Mouse (Mus musculus) midbrain, embryonic 14.5 days (tissue): ENCODE results near the gene Iba57. TPM values are rescaled to one million over a fixed set of nuclear protein-coding genes. Genes with fewer than 3 reads are reported as not detected.
"Not testable (repeated sequence)": the region's sequence is repeated elsewhere in the genome, so short reads cannot be mapped to it uniquely, and the experiment has no call there.

Source experiments
- ATAC-seq: fragments of 200-750 bp; cut with Nextera tagmentation; 2 replicates; pipeline ENCODE4 v1.8.0; 2017; ENCODE audit warnings: moderate number of reproducible peaks, moderate library complexity; ENCODE audit not compliant: low FRiP score, low TSS enrichment
- DNase-seq: peaks from one replicate; pipeline ENCODE4 v3.0.0-alpha.2; 2015
- H3K27ac ChIP-seq: fragments of 300-500 bp; sonication (generic); replicated peaks from 2 replicates; pipeline ENCODE4 v1.5.1; 2014; ENCODE audit warnings: mild to moderate bottlenecking, low read depth, low read length, moderate library complexity
- H3K27me3 ChIP-seq: fragments of 300-500 bp; sonication (generic); 2 replicates; pipeline ENCODE4 v1.6.1; 2014; ENCODE audit warnings: low read length, control low read depth, mixed read lengths; ENCODE audit not compliant: control insufficient read depth, insufficient read depth
- H3K36me3 ChIP-seq: fragments of 300-500 bp; sonication (generic); 2 replicates; pipeline ENCODE4 v1.6.1; 2014; ENCODE audit warnings: low read length, control low read depth; ENCODE audit not compliant: control insufficient read depth, insufficient read depth
- H3K4me1 ChIP-seq: fragments of 300-500 bp; sonication (generic); 2 replicates; pipeline ENCODE4 v1.6.1; 2014; ENCODE audit warnings: mild to moderate bottlenecking, antibody characterized with exemption, low read length, control low read depth; ENCODE audit not compliant: control insufficient read depth, insufficient read depth
- H3K4me2 ChIP-seq: fragments of 300-500 bp; sonication (generic); 2 replicates; pipeline ENCODE4 v1.6.1; 2014; ENCODE audit warnings: mild to moderate bottlenecking, low read length, moderate library complexity
- H3K4me3 ChIP-seq: fragments of 300-500 bp; sonication (generic); replicated peaks from 2 replicates; pipeline ENCODE4 v1.5.1; 2014; ENCODE audit warnings: low read depth, low read length
- H3K9ac ChIP-seq: fragments of 300-500 bp; sonication (generic); replicated peaks from 2 replicates; pipeline ENCODE4 v1.6.1; 2014; ENCODE audit warnings: mild to moderate bottlenecking, low read length, moderate library complexity
- H3K9me3 ChIP-seq: fragments of 300-500 bp; sonication (generic); 2 replicates; pipeline ENCODE4 v1.6.1; 2016; ENCODE audit warnings: low read length, control low read depth, mixed read lengths; ENCODE audit not compliant: control insufficient read depth
- WGBS: fragments of 180-500 bp; shearing (Covaris S2); extraction: QIAGEN DNeasy Blood & Tissue Kit; methylation state at CpG from one replicate; pipeline ENCODE4 v1.1.7; 2014; 5-methylcytosine and 5-hydroxymethylcytosine counted together
- polyA plus RNA-seq: library from polyadenylated mRNA; unstranded; fragments of >200 nt; fragmentation: Nextera tagmentation; extraction: Ambion mirVana; gene quantifications from 2 replicates; pipeline ENCODE4 v1.2.1, GENCODE M21; 2014

Iba57 gene
- polyA plus RNA-seq: 3.1 and 6.3 TPM in 2 replicates

- peak within 1 kb of the TSS; percentile 78 for H3K4me2 ChIP-seq
- no peaks in the 10 kb centered on the region for H3K9me3 ChIP-seq
- peak within 1 kb of the TSS; percentile 72 for H3K4me3 ChIP-seq
- H3K27ac ChIP-seq: peak within 1 kb of the TSS; percentile 99
- WGBS: 3% methylated on average over 62 of the region's 68 CpGs
- peaks cover 4% of the 10 kb centered on the region for H3K36me3 ChIP-seq
- DNase-seq (peak; percentile 99), ATAC-seq (peak; percentile 99)
- H3K9ac ChIP-seq: peak within 1 kb of the TSS; percentile 80
- H3K4me1 ChIP-seq: peaks cover 19% of the 10 kb centered on the region
- H3K27me3 ChIP-seq: no peaks in the 10 kb centered on the region
Observed at GRCm38 (mm10) chr11:59163255-59164236, at the start of gene Iba57. Iba57 (minus strand) TSS chr11:59163739.

DNA sequence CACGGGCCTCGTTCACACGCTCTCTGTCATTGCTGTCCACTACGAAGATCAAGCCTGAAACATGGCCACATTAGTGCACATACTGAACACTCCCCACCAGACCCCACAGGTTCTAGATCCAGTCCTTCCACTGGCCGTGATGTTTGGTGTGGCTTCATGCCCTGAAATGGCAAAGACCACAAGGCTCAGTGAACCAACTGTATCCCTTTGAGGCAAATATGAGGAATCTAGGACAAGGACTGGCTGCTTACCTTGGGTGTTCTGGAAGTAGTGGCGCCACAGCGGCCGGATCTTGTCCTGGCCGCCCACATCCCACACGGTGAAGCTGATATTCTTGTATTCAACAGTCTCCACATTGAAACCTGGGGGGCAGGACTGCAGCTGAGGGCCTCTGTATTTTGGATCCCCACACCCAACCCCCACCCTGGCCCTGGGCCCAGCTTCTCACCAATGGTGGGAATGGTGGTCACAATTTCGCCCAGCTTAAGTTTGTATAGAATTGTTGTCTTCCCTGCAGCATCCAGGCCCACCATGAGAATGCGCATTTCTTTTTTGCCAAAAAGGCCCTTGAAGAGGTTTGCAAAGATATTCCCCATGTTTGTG lies 49.5 kb upstream of the Iba57 start:
- H3K27me3 ChIP-seq: no peaks in the 10 kb centered on the region
- H3K9me3 ChIP-seq: no peaks in the 10 kb centered on the region
- no peak overlapping the region for H3K4me3 ChIP-seq
- 91% methylated on average over 12 of the region's 12 CpGs for WGBS
- DNase-seq (no peak), ATAC-seq (no peak)
- H3K9ac ChIP-seq: no peak overlapping the region
- H3K4me2 ChIP-seq: no peak overlapping the region
- H3K4me1 ChIP-seq: peaks cover 6% of the 10 kb centered on the region
- H3K36me3 ChIP-seq: peaks cover 30% of the 10 kb centered on the region
- no peak overlapping the region for H3K27ac ChIP-seq

- not testable (repeated sequence) for H3K9me3 ChIP-seq, DNase-seq, H3K27ac ChIP-seq, ATAC-seq, H3K4me2 ChIP-seq, H3K27me3 ChIP-seq, H3K4me3 ChIP-seq, H3K9ac ChIP-seq
- Histone ChIP-seq H3K4me1 (peaks cover 11% of the 10 kb centered on the region), H3K36me3 (peaks cover 30% of the 10 kb centered on the region)
- 86% methylated on average over 12 of the region's 12 CpGs for WGBS
Observed at GRCm38 (mm10) chr11:59212320-59212719, 48.8 kb upstream of the Iba57 start.

- H3K27me3 ChIP-seq, DNase-seq, ATAC-seq, H3K4me2 ChIP-seq, H3K4me3 ChIP-seq, H3K27ac ChIP-seq, H3K9ac ChIP-seq, H3K9me3 ChIP-seq: not testable (repeated sequence)
- 92% methylated on average over 7 of the region's 9 CpGs for WGBS
- H3K36me3 ChIP-seq: peaks cover 30% of the 10 kb centered on the region
- H3K4me1 ChIP-seq: peaks cover 11% of the 10 kb centered on the region
Observed at GRCm38 (mm10) chr11:59211561-59211960, 48.0 kb upstream of the Iba57 start.

DNA sequence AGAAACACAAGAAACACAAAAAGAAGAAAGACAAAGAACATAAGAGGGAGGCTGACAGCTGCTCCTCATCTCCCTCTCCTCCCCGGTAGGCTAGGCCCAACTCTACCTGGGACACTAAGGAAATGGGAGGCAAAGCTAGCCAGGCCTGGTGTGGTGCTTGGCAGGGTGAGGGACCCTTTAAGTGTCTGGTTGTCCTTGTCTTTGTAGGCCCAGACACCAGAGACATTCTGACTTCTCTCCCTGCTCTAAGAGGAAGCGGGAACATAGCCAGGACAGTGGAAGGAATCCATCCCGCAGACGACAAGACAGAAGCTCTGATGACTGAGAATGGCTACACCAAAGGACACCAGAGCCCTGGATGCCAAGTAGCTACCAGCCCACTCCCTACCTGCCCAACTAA lies 46.5 kb upstream of the Iba57 start:
- H3K27ac ChIP-seq: no peak overlapping the region
- WGBS: 88% methylated on average over 4 of the region's 4 CpGs
- ATAC-seq (no peak), DNase-seq (no peak)
- H3K27me3 ChIP-seq: no peaks in the 10 kb centered on the region
- H3K4me1 ChIP-seq: peaks cover 11% of the 10 kb centered on the region
- H3K4me2 ChIP-seq: no peak overlapping the region
- no peaks in the 10 kb centered on the region for H3K9me3 ChIP-seq
- H3K9ac ChIP-seq: no peak overlapping the region
- H3K36me3 ChIP-seq: peaks cover 45% of the 10 kb centered on the region
- H3K4me3 ChIP-seq: no peak overlapping the region

DNA sequence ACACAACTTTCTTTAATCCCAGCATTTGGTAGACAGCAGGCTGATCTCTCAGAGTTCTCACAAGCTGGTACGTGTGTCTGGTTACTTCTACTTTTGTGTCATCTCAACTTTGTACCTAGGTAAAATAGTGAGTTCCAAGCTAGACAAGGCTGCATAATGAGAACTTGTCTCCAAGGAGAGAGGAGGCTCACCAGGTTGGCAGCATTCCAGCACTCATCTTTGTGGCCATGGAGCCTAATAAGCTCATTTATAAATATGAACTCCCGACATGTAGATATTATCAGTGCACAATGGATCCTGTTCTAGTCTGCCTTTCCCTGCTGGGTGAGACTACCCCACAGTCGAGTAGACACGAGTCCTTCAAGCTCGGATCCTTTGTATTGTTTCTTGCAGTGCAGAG lies 46.0 kb upstream of the Iba57 start:
- H3K36me3 ChIP-seq: peaks cover 49% of the 10 kb centered on the region
- no peaks in the 10 kb centered on the region for H3K27me3 ChIP-seq
- no peak overlapping the region; the same call in 1 of the 2 replicates for H3K9ac ChIP-seq
- no peak overlapping the region for H3K4me3 ChIP-seq
- H3K4me2 ChIP-seq: peak overlapping the region; percentile 86
- H3K27ac ChIP-seq: no peak overlapping the region
- H3K4me1 ChIP-seq: peaks cover 11% of the 10 kb centered on the region
- no peaks in the 10 kb centered on the region for H3K9me3 ChIP-seq
- peak; percentile 26 for DNase-seq
- WGBS: 55% methylated on average over 5 of the region's 5 CpGs
- ATAC-seq: no peak

DNA sequence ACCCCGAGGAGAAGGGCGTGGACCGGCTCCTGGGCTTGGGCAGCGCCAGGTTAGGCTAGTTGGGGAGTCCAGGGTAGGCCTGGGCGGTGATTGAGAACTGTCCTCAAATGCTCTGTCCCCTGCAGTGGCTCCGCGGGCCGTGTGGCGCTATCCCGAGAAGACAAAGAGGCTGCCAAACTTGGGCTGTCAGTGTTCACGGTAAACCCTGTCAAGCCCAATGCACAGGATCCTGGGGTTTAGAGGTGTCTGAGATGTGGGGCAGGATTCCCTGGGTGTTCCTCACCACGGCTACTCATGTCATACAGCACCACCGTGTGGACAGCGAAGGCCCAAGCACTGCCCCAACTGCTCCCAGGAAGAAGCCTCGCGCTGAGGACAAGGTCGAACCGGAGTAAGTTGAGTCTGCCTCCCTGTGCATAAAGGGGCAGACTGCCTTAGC lies 45.5 kb upstream of the Iba57 start:
- Histone ChIP-seq H3K27ac (peak overlapping the region; percentile 89), H3K27me3 (no peaks in the 10 kb centered on the region), H3K4me1 (peaks cover 11% of the 10 kb centered on the region), H3K9me3 (no peaks in the 10 kb centered on the region), H3K9ac (peak overlapping the region; percentile 87), H3K4me3 (peak overlapping the region; percentile 89), H3K4me2 (peak overlapping the region; percentile 86), H3K36me3 (peaks cover 52% of the 10 kb centered on the region)
- ATAC-seq (peak; percentile 61), DNase-seq (peak; percentile 79)
- WGBS: 11% methylated on average over 18 of the region's 18 CpGs

DNA sequence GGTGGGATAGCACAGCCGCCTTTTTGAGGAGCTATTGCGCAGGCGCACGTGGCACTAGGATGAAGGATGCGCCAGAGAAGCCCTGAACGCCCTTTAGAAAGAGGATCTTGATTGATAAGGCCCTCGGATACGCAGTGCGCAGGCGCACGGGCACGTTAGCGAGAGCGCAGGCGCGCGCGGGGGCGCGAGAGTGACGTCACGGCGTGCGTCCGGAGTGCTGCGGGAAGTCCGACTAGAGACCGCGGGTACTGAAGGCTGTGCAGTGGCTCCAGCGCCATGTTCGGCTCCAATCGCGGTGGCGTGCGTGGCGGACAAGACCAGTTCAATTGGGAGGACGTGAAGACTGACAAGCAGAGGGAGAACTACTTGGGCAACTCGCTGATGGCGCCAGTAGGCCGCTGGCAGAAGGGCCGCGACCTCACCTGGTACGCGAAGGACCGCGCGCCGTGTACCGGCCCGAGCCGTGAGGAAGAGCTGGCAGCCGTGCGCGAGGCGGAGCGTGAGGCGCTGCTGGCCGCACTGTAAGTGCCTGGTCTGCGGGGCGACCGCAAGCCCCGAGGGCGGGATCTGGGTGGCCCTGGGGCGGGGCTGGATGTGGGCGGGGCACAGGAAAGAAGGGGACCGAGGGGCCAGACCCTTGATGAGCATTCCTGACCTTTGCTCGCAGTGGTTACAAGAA lies 44.8 kb upstream of the Iba57 start, which contains the start of gene 2310033P09Rik:
2310033P09Rik (plus strand) TSS at position 169 of the 679 bp plus-strand sequence.
- Histone ChIP-seq H3K4me1 (peaks cover 11% of the 10 kb centered on the region), H3K4me2 (peak within 1 kb of the TSS; percentile 86), H3K27me3 (no peaks in the 10 kb centered on the region), H3K36me3 (peaks cover 50% of the 10 kb centered on the region), H3K9me3 (no peaks in the 10 kb centered on the region), H3K27ac (peak within 1 kb of the TSS; percentile 89), H3K9ac (peak within 1 kb of the TSS; percentile 87), H3K4me3 (peak within 1 kb of the TSS; percentile 89)
- DNase-seq (peak; percentile 99), ATAC-seq (peak; percentile 92)
- WGBS: under 1% methylated on average over 67 of the region's 67 CpGs
